Mouse (Mus musculus) monocyte, adult 5-6 weeks (primary cell): ENCODE measurements around the gene 4931429L15Rik. TPM values are rescaled to one million over a fixed set of nuclear protein-coding genes. Genes with fewer than 3 reads are reported as not detected.
"Not testable (repeated sequence)": the region's sequence is repeated elsewhere in the genome, so short reads cannot be mapped to it uniquely, and the experiment has no call there.

Experiments used
- ATAC-seq: fragments of 153-309, 156-312 bp; replicated peaks from 2 replicates; pipeline ENCODE4 v1.8.0; 2017; ENCODE audit warnings: mild to moderate bottlenecking; ENCODE audit not compliant: low TSS enrichment, insufficient number of reproducible peaks, severe bottlenecking, poor library complexity, low FRiP score
- total RNA-seq: library from RNA; stranded (forward); fragments of 200-1000, 200-491, 200-594 nt; gene quantifications from 3 replicates; pipeline ENCODE4 v1.2.3, GENCODE M21; 2017

Gene 4931429L15Rik
- total RNA-seq: not detected in 3 replicates

DNA sequence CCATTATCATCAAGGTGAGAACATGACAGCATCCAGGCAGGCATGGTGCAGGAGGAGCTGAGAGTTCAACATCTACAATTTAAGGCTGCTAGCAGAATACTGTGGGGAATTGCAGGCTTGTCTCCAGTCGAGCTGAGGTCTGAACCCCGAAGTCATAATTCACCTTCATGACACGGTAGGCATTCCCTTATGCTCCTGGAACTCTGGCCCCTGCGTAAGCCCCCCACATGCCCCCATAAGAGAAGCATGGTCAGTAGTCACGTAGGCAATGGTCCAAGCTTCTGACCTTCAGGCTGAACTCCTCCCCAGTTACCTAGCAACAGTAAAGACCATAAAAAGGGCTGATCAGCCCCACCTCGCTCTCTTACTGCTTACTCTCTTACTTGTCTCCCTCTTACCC, at the start of gene 4931429L15Rik:
TSS of gene 4931429L15Rik (minus strand) at position 101 of the 400 bp plus-strand sequence.
- not testable (repeated sequence) for ATAC-seq

DNA sequence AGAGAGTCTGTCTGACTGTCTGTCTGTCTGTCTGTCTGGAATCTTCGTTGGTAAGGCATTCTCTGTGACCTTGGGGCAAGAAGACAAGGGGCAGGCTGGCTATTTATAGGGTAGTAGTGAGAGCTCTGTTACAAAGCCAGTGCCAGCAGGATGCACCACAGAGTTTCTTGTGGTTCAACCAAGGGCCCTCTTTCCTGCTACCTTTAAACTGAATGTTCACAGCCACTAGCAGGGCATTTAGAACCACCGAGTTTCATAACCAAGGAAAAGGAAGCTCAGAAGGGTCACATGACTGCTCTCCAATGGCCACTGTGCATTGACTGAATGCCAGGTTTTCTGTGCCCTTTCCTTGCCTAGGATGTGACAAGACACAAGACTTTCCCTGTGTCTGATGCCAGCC, 42.7 kb upstream of the 4931429L15Rik start:
- no peak for ATAC-seq

DNA sequence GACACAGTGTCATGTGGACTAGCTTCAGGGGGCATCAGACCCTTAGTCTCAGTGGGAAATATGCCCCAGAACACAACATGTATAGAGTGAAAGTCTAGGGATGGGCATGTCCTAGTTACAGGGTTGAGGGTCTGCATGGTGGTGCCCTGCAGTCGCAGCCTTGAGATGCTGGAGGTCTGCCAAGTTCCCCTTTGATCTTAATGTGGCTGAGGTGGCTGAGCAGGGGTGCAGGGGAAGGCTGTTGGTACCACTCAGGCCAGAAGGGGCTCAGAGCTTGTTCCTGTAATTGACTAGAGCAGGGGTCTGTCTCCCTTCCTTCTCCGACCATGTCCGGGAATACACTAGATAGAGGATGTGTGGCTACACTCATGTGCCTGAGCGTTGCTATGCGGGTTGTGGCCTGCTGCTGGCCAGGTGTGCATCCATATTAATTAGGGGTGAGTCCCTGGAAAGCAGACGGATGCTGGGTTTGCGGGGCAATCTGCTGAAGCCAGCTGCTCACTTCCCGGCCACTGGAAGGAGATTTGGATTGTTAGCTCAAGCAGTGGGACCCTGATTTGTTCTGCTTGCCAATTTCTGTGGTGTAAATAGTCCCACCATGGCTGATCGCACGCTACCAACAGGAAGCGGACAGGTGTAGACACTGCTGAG, 41.8 kb upstream of the 4931429L15Rik start:
- no peak for ATAC-seq

DNA sequence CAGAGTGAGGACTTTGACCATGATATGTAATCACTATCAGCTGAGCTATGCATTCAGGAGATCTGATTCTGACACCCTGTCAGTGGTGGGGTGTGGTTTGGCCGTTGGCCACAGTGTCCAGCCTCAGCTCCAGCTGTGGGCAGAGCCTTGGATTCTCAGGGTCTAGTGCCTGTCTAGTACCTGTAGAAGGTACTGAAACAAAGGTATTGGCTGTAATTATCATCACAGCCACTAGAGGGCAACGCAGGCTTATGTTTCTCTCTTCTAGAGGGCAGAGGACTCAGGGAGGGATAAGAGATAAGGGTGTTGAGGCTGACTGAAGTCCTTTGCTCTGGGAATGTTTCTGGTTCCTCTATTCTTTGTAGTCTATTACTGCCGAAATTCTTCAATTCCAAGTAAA, 34.2 kb upstream of the 4931429L15Rik start:
- peak; percentile 40; the same call in 1 of the 2 replicates for ATAC-seq

DNA sequence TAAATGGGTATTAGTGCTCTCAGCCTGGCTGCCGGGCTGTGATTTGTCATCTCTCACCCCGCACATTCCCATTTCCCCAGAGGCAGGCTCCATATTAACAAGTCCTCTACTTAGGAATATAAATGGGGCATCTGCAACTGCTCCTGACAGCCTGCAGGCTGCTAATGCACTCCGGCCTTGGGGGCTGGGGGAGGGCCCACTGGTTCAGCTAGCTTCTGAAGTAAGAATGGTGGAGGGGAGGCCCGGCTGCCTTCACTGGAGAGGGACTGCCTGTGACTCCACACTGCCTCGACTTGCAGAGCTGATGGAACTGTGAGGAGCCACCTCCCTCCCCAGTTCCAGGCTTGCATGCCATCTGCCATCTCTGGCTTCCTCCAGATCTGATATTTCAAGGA, 33.5 kb upstream of the 4931429L15Rik start:
- ATAC-seq: no peak

DNA sequence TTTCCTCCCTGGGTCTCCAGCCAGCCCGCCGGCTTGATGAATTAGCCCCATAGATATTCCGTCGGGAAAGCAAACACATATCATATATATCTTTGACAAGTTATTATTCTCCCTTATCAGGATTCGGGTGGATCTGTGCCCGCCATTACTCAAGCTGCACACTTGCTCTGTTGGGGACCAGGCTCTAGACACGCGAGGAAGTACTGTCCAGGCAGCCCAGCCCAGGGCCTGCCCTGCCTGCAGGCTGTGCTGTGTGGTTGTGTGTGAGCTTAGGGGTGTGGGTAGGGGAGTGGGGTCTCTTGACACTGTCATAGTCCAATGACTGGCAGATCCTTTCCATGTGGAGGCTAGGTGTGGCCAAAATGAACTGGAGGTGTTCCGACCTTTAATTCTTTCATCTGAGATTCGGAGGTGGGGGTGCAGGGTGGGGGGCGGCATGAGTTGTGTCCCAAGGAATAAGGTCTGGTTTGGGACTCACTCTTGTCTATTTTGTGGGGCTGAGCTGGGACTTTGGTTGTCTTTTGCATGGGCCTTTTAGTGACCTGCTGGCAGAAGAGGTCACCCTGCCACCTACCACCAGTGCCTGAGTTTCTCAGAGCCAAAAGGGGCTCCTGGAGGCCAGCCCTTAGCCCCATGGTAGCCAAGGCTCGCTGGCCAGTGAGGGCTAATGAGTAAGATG, 33.0 kb upstream of the 4931429L15Rik start:
- ATAC-seq: no peak

DNA sequence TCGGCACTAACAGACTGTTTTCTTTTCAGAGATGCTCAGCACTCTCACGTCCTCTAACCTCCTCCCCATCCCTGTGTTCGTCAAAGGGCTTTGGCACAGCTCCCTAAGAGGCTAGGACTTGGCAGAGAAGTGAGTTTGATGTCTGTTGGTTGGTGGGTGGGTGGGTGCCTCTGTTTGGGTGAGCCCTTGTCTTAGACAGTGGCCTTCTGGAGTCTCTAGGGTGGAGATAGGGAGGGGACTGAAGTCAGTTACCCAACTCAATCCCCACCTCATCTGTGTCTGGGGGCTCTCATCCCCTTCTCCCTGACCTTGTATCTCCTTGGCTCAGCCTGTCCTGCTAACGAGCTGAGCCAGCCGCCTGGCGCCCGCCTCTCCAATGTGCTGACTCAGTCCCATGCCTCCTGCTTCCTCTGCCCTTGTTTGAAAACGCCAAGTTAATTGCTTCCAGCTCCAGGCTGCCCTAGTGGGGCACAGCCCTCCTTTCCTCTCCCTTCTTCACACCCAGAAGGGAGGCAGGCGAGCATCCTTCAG, 30.7 kb upstream of the 4931429L15Rik start:
- ATAC-seq: no peak

DNA sequence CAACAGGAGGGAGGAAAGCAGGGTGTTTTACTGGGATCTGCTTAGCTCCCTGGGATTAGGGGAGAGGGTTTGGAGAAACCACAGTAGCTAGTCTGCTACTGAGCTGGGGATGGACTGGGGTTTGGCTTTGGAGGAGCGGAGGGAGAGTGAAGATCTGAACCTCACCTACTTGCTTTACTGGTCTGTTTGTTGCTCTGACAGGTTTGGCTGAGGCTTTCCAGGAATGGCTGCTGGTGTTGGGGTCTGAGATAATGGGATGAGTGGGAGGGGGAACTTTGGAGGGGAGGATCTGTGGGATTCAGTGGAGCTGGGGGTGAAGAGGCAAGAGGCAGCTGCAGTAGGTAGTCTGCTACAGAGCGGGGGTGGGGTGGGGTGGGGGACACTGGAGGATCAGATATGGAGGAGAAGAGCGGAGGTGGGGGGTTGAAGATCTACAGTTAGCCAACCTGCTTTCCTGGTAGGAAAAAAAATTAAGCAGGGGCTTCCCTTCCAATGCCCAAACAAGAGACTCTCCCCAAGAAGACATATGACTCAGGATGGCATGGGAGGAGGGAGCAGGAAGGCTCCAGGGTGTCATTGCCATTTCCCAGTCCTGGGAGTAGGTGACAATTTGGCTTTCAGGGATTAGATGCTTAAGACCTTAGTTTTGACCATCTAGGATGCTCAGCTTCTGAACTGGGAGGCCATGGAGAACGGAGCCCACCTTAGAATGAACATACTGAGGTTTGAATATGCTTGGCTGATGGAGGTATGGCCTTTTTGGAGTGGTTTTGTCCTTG, 26.3 kb upstream of the 4931429L15Rik start:
- ATAC-seq: no peak

DNA sequence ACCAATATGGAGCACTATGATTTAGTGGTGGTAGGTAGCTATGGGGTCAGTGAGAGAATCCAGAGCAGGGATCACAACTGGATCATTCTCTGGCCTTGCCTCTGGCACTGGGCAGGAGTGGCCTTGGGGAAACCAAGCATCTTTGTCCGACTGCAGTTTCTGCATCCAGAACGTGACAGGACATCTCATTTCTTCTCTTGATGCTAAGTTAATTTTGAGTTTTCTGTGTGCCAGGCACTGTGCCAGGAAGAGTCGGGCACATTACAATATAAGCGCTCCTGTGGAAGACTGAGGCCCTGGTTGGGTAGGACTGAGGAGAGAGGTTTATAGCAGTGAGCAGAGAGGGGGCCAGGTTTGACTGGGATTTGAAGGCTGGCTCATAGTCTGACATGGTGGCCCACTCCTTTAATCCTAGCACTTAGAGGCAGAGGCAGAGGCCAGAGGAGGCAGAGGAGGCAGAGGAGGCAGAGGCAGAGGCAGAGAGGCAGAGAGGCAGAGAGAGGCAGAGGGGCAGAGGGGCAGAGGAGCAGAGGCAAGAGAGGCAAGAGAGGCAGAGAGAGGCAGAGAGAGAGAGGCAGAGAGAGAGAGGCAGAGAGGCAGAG, 19.4 kb upstream of the 4931429L15Rik start:
- ATAC-seq: no peak

DNA sequence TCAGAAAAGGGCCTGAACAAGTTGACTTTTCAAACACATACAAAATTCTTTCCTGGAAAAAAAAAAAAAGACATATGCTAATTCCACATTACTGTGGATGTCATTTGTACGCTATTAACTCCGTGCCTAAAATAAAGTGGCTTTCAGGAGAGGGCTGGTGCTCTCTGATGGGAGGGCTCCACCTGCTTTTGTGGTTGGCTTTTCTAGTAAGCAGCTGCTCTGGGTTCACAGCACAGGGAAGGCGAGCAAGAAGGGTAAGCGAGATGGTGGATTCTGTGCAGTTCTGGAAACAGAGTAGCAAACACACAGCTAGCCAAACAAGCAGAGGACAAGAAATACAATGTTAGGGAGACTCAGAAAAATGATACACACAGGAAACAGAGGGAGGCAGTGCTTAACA, 18.6 kb upstream of the 4931429L15Rik start:
- ATAC-seq: no peak

DNA sequence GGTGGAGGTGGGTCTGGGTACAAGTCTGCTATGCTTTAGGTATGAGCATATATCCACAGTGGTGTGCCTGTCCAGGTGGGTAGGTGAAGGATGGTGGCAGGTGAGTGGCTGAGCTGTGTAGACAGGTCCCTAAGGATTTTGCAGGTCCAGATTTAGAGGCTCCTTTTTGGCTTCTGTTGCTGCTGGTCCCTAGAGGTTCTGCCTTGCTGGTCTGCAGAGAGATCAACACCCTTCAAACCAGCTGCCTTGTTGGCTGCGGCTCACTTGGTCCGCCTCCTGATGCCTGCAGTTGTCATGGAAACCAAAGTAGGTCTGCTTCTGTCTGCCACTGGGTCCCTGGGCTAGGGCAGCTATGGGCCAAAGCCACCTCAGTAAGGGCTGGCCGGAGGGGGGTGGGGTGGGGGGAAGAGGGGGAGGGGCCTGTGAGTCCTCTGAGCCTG, 18.1 kb upstream of the 4931429L15Rik start:
- ATAC-seq: no peak

DNA sequence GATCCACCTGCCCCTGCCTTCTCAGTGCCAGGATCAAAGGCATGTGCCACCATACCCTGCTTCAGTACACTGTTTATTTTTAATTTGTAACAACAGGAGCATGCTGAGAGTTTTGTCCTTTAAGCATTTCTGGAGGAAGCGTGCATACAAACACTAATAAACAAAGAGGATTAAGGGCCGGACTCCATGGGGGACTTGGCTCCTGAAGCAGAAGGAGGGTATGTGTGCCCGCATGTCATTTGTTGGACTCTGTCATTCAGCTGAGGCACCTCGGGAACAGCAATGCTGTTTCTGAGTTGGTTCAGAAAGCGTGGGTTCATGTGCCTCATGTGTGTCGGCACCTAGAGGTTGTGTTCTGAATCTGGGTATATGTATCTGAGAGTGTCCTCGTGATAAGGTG, 17.5 kb upstream of the 4931429L15Rik start:
- no peak for ATAC-seq

DNA sequence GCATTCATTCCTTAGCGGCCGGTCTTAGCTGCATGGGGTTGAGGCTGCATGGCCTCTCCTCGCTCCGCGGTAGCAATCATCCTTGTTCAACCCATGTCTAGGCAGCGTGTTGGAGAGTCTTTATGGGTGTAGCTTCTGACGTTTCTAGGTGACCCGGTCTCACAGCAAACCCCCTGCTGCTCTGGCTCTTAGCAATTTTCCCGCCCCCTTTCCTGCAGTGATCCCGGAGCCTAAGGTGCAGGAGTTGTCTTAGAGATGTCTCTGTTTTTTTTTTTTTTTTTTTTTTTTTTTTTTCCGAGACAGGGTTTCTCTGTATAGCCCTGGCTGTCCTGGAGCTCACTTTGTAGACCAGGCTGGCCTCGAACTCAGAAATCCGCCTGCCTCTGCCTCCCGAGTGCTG, 16.5 kb upstream of the 4931429L15Rik start:
- not testable (repeated sequence) for ATAC-seq

DNA sequence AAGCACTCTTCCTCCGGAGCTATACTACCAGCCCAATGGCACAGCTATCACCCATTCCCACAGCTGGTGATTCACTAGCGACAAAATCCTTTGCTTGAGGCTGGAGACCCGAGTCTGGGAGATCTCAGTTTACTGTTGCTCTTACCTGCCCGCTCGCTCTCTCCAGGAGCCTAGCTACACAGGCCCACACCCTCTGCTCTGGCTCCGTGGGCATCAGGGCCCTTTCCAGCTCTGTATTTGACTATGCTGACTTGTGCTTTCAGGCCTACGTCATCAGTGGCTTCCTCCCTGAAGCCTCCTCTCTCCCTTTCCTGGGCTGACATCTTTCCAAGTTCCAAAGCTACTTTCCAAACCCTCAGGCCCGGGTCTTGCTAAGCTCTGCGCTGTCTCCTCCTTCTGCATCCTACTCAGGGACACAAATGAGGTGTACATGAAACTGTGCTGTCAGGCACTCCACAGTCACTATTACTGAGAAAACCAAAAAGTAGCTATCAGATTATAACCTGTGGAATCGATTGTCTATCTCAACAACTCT, 15.7 kb upstream of the 4931429L15Rik start:
- no peak for ATAC-seq

DNA sequence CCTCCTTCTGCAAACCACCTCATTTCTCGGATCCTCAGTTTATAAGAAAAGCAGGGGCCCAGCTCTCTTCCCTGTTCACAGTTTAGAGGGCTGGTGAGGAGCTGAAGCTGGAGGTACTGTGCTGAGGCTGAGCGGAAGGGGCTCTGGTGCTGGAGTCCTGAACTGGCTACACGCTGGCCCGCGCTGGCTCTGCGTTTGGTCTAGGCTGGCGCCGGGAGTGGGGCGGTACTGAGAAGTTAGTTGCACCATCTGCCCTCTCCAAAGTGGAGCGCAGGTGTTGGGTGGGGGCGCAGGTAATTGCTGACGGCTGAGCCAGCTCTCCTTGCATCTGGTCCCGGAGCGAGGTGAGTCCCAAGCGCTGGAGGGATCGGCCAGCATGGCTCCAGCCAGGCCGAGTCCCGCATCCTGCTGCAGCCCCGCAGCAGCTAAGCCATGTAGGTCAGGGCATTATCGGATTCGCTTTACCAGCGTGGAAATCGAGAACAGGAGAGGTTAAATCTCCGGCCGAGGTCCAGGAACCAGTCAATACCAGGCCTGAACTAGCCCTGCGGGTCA, 14.8 kb upstream of the 4931429L15Rik start:
- no peak for ATAC-seq

DNA sequence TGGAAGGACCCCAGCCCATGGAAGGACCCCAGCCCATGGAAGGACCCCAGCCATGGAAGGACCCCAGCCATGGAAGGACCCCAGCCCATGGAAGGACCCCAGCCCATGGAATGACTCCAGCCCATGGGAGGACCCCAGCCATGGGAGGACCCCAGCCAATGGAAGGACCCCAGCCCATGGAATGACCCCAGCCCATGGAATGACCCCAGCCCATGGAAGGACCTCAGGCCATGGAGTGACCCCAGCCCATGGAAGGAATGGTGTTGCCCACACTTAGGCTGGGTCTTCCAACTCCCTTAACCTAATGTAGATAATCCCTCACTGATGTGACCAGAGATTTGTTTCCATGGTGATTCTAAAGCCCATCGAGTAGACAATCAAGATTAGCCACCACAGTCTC, 11.5 kb upstream of the 4931429L15Rik start:
- ATAC-seq: no peak

DNA sequence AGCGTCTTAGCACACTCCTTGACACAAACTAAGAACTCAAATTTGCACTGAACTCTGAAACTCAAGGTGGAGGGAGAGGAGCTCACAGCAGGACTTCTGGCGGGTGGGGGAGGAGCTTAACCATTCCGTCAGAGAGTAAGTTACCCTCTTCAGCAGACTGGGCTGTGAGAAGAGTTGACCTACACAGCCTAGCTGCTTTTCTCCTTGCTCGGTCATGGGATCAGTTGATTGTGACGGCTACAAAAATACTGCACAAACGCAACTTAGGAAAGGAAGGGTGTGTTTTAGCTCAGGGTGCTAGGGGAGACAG, 10.8 kb upstream of the 4931429L15Rik start:
- ATAC-seq: no peak

DNA sequence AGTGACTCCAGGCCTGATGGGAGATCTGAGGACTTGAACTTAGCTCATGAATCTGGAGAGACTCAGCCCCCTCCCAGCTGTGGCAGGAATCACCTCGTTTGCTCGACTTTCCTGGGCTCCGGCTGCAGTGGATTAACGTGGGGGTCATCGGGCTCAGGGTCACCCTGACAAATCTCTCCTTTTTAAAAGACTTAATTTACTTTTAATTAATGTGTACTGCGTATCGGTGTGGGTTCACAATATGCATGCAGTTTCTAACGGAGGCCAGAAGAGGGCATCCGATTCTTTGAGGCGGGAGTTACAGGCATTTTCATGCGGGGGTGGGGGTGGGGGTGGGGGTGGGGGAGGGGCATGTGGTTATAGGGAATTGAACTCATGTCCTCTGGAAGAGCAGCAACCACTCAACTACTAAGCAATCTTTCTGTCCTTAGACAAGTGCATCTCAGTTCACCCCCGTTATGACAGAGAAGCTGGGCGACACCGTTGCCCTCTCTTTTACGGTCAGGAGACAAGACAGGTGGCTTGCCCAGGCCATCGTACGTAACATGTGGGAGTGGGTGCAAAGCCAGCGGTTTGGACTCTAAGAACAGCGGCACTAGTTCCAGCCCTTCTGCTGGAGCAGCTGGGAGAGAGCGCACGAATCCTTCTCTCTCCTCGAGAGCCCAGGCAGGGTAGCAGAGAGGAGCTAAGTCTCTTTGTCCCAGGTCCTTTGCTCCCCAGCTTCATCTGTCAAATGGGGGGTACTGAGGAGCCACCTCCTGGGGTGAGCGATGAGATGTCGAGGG, 10.2 kb upstream of the 4931429L15Rik start:
- ATAC-seq: no peak
